Mouse (Mus musculus) layer of hippocampus, adult 9-11 months (tissue): ENCODE measurements around the gene Otop3.

Source experiments
- DNase-seq: peaks from one replicate; pipeline ENCODE4 v3.0.0; 2022

Otop3 gene

GRCm38 (mm10) chr11:115334531-115334930, at the start of gene Otop3:
Gene Otop3, plus strand, starts transcription at chr11:115334731.
- DNase-seq, result no peak

- DNase-seq, result no peak
These were observed 49.2 kb upstream of the Otop3 start for GRCm38 (mm10) chr11:115285282-115285681.

GRCm38 (mm10) chr11:115286201-115286993, 48.1 kb upstream of the Otop3 start:
- DNase-seq, result no peak

GRCm38 (mm10) chr11:115287386-115287785, 47.1 kb upstream of the Otop3 start:
- DNase-seq, result peak; percentile 78

- no peak for DNase-seq
These were observed 46.2 kb upstream of the Otop3 start for GRCm38 (mm10) chr11:115288305-115288704.

GRCm38 (mm10) chr11:115289885-115290284, 44.6 kb upstream of the Otop3 start:
- no peak for DNase-seq

GRCm38 (mm10) chr11:115290314-115290713, 44.2 kb upstream of the Otop3 start:
- DNase-seq, result no peak

GRCm38 (mm10) chr11:115290919-115291318, 43.6 kb upstream of the Otop3 start:
- no peak for DNase-seq

- DNase-seq, result no peak
These were observed 43.0 kb upstream of the Otop3 start for GRCm38 (mm10) chr11:115291503-115291902.

GRCm38 (mm10) chr11:115292631-115293375, 41.7 kb upstream of the Otop3 start:
- no peak for DNase-seq

- DNase-seq, result no peak
These were observed 38.6 kb upstream of the Otop3 start for GRCm38 (mm10) chr11:115295939-115296338.

GRCm38 (mm10) chr11:115296471-115297210, 37.9 kb upstream of the Otop3 start:
- no peak for DNase-seq

GRCm38 (mm10) chr11:115297214-115297826, 37.2 kb upstream of the Otop3 start, which contains the start of gene Fads6:
Gene Fads6, minus strand, starts transcription at chr11:115297663.
- DNase-seq, result peak; percentile 88

- DNase-seq, result no peak
These were observed 36.4 kb upstream of the Otop3 start for GRCm38 (mm10) chr11:115298160-115298559.

- DNase-seq, result no peak
These were observed 33.8 kb upstream of the Otop3 start for GRCm38 (mm10) chr11:115300745-115301144.

- DNase-seq, result no peak
These were observed 33.2 kb upstream of the Otop3 start for GRCm38 (mm10) chr11:115301351-115301750.

- DNase-seq, result no peak
These were observed 31.4 kb upstream of the Otop3 start for GRCm38 (mm10) chr11:115303167-115303566.

GRCm38 (mm10) chr11:115306863-115307262, 27.7 kb upstream of the Otop3 start, which contains the start of gene Otop2:
Gene Otop2, plus strand, starts transcription at chr11:115307163.
- no peak for DNase-seq

GRCm38 (mm10) chr11:115308781-115309180, 25.8 kb upstream of the Otop3 start:
- no peak for DNase-seq

- no peak for DNase-seq
These were observed 20.3 kb upstream of the Otop3 start for GRCm38 (mm10) chr11:115314249-115314648.

- no peak for DNase-seq
These were observed 17.3 kb upstream of the Otop3 start for GRCm38 (mm10) chr11:115317204-115317603.

- DNase-seq, result no peak
These were observed 16.1 kb upstream of the Otop3 start for GRCm38 (mm10) chr11:115318245-115319027.
